Mouse (Mus musculus): ENCODE results near the gene Acat3.
"Not testable (repeated sequence)": the region's sequence is repeated elsewhere in the genome, so short reads cannot be mapped to it uniquely, and the experiment has no call there.

Acat3 gene

GRCm38 (mm10) chr17:12940151-12940805, at the start of gene Acat3:
TSS of gene Acat3 (minus strand) at chr17:12940600.
- no peak for DNase-seq (ENCODE audit: low read depth, low spot score)

- DNase-seq (ENCODE audit: low read depth, low spot score) = not testable (repeated sequence)
Observed at GRCm38 (mm10) chr17:12988096-12988495, 47.7 kb upstream of the Acat3 start.

- no peak for DNase-seq (ENCODE audit: low read depth, low spot score)
Observed at GRCm38 (mm10) chr17:12983988-12984387, 43.6 kb upstream of the Acat3 start.

- no peak for DNase-seq (ENCODE audit: low read depth, low spot score)
Observed at GRCm38 (mm10) chr17:12978546-12978945, 38.1 kb upstream of the Acat3 start.

- DNase-seq (ENCODE audit: low read depth, low spot score) = no peak
Observed at GRCm38 (mm10) chr17:12973851-12974250, 33.5 kb upstream of the Acat3 start.

GRCm38 (mm10) chr17:12967173-12967572, 26.8 kb upstream of the Acat3 start:
- DNase-seq (ENCODE audit: low read depth, low spot score) = no peak

- DNase-seq (ENCODE audit: low read depth, low spot score) = no peak
Observed at GRCm38 (mm10) chr17:12963476-12963875, 23.1 kb upstream of the Acat3 start.

GRCm38 (mm10) chr17:12960331-12960873, 20.0 kb upstream of the Acat3 start, which contains the start of gene Acat2:
TSS of gene Acat2 (minus strand) at chr17:12960747.
- peak; percentile 79 for DNase-seq (ENCODE audit: low read depth, low spot score)

GRCm38 (mm10) chr17:12959377-12959776, 19.0 kb upstream of the Acat3 start:
- not testable (repeated sequence) for DNase-seq (ENCODE audit: low read depth, low spot score)

- DNase-seq (ENCODE audit: low read depth, low spot score) = no peak
Observed at GRCm38 (mm10) chr17:12956664-12957063, 16.3 kb upstream of the Acat3 start.

GRCm38 (mm10) chr17:12949669-12950068, 9.3 kb upstream of the Acat3 start:
- DNase-seq (ENCODE audit: low read depth, low spot score) = no peak

- DNase-seq (ENCODE audit: low read depth, low spot score) = no peak
Observed at GRCm38 (mm10) chr17:12942459-12943162, 2.2 kb upstream of the Acat3 start.

GRCm38 (mm10) chr17:12941543-12942260, 1.3 kb upstream of the Acat3 start:
- DNase-seq (ENCODE audit: low read depth, low spot score) = no peak

- not testable (repeated sequence) for DNase-seq (ENCODE audit: low read depth, low spot score)
Observed at GRCm38 (mm10) chr17:12939377-12940148, 837 bp downstream of the Acat3 start.

- no peak for DNase-seq (ENCODE audit: low read depth, low spot score)
Observed at GRCm38 (mm10) chr17:12938077-12938476, 2.3 kb downstream of the Acat3 start.

- DNase-seq (ENCODE audit: low read depth, low spot score) = no peak
Observed at GRCm38 (mm10) chr17:12937412-12937970, 2.9 kb downstream of the Acat3 start.

- DNase-seq (ENCODE audit: low read depth, low spot score) = no peak
Observed at GRCm38 (mm10) chr17:12935719-12936118, 4.7 kb downstream of the Acat3 start.

- not testable (repeated sequence) for DNase-seq (ENCODE audit: low read depth, low spot score)
Observed at GRCm38 (mm10) chr17:12931576-12931975, 8.8 kb downstream of the Acat3 start.

GRCm38 (mm10) chr17:12925703-12926180, 14.7 kb downstream of the Acat3 start:
- no peak for DNase-seq (ENCODE audit: low read depth, low spot score)

GRCm38 (mm10) chr17:12925001-12925400, 15.4 kb downstream of the Acat3 start:
- DNase-seq (ENCODE audit: low read depth, low spot score) = no peak

GRCm38 (mm10) chr17:12921073-12921472, 19.3 kb downstream of the Acat3 start:
- no peak for DNase-seq (ENCODE audit: low read depth, low spot score)
